Mouse (Mus musculus): Measurements from ENCODE around the gene Lrit3.

GRCm38 (mm10) chr3:129744803-129745202, 59.0 kb downstream of the Lrit3 start:
- TF ChIP-seq EP300 (IDR thresholded peaks at IDR 0.05; ENCODE audit: low read length) (no peak), ZNF384 (IDR thresholded peaks at IDR 0.05; ENCODE audit: low read depth, low read length) (no peak), KAT2A (IDR thresholded peaks at IDR 0.05; ENCODE audit: insufficient replicate concordance, low read length) (no peak), POLR2A (IDR thresholded peaks at IDR 0.05; ENCODE audit: low read depth, low read length) (no peak), SIN3A (IDR thresholded peaks at IDR 0.05; ENCODE audit: low read length) (no peak), CTCF (conservative IDR thresholded peaks at IDR 0.05 in 1 of 2, IDR thresholded peaks at IDR 0.05 in 1 of 2; ENCODE audit: low read depth in 2 of 2, low read length in 2 of 2) (peak; percentile 73 to 76; a peak in 3 of 4 replicates), RCOR1 (conservative IDR thresholded peaks at IDR 0.05; ENCODE audit: low read depth, low read length) (no peak), MAFK (IDR thresholded peaks at IDR 0.05; ENCODE audit: insufficient replicate concordance, low read length) (no peak), UBTF (IDR thresholded peaks at IDR 0.05; ENCODE audit: low read depth, low read length) (no peak), ZC3H11A (IDR thresholded peaks at IDR 0.05; ENCODE audit: low read depth, low read length) (no peak), POLR2AphosphoS2 (IDR thresholded peaks at IDR 0.05; ENCODE audit: low read depth, low read length) (no peak), USF2 (conservative IDR thresholded peaks at IDR 0.05; ENCODE audit: low read depth, low read length) (no peak)
